Mouse (Mus musculus) midbrain, embryonic 11.5 days (tissue): ENCODE measurements around the gene Mcidas. TPM values are rescaled to one million over a fixed set of nuclear protein-coding genes. Genes with fewer than 3 reads are reported as not detected.

Experiments
- ATAC-seq: fragments of 200-750 bp; cut with Nextera tagmentation; 2 replicates; pipeline ENCODE4 v1.8.0; 2017; ENCODE audit warnings: moderate TSS enrichment, moderate library complexity; ENCODE audit not compliant: low FRiP score
- DNase-seq: peaks from one replicate; pipeline ENCODE4 v3.0.0; 2015; ENCODE audit warnings: low spot score; ENCODE audit errors: missing footprints
- H3K27ac ChIP-seq: fragments of 300-500 bp; sonication (generic); 2 replicates; pipeline ENCODE4 v1.5.1; 2014; ENCODE audit warnings: low read depth, low read length
- H3K27me3 ChIP-seq: fragments of 300-500 bp; sonication (generic); 2 replicates; pipeline ENCODE4 v1.6.1; 2014; ENCODE audit warnings: mild to moderate bottlenecking, low read length, moderate library complexity, mixed read lengths; ENCODE audit not compliant: control insufficient read depth, insufficient read depth
- H3K36me3 ChIP-seq: fragments of 300-500 bp; sonication (generic); 2 replicates; pipeline ENCODE4 v1.6.1; 2014; ENCODE audit warnings: mild to moderate bottlenecking, low read length, moderate library complexity, mixed read lengths; ENCODE audit not compliant: control insufficient read depth, insufficient read depth
- H3K4me1 ChIP-seq: fragments of 300-500 bp; sonication (generic); 2 replicates; pipeline ENCODE4 v1.6.1; 2014; ENCODE audit warnings: low read length; ENCODE audit not compliant: control insufficient read depth, insufficient read depth
- H3K4me2 ChIP-seq: fragments of 300-500 bp; sonication (generic); 2 replicates; pipeline ENCODE4 v1.6.1; 2014; ENCODE audit warnings: mild to moderate bottlenecking, moderate library complexity
- H3K4me3 ChIP-seq: fragments of 300-500 bp; sonication (generic); 2 replicates; pipeline ENCODE4 v1.5.1; 2014; ENCODE audit warnings: low read depth, low read length
- H3K9ac ChIP-seq: fragments of 300-500 bp; sonication (generic); 2 replicates; pipeline ENCODE4 v1.6.1; 2014; ENCODE audit warnings: low read length
- H3K9me3 ChIP-seq: fragments of 300-500 bp; sonication (generic); 2 replicates; pipeline ENCODE4 v1.6.1; 2016; ENCODE audit warnings: low read length; ENCODE audit not compliant: control insufficient read depth
- WGBS: fragments of 180-500 bp; shearing (Covaris S2); extraction: QIAGEN DNeasy Blood & Tissue Kit; methylation state at CpG from one replicate; pipeline ENCODE4 v1.1.7; 2014; 5-methylcytosine and 5-hydroxymethylcytosine counted together
- polyA plus RNA-seq: library from polyadenylated mRNA; unstranded; fragments of >200 nt; fragmentation: Nextera tagmentation; extraction: Ambion mirVana; gene quantifications from 2 replicates; pipeline ENCODE4 v1.2.1, GENCODE M21; 2014

Gene Mcidas
- polyA plus RNA-seq, 1 experiment from 2014 or later, result 0.12 TPM

DNA sequence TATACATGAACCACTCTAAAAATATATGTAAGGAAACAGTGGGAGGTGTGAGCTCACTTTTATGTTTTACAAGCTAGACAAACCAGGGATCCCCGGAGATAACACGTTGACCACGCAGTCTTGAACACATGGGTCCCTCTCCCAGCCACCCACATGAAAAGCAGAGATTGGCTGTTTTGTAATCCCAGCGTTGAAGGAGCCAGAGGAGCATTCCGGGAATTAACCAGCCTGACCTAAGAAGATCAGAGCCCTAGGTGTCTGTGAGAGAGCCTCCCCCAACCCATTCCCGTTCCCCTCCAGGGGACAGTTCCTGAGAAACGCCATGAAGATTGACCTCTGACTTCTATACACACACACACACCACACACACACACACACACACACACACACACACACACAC is 37.7 kb downstream of the Mcidas start:
- Histone ChIP-seq H3K27me3 (peaks cover 32% of the 10 kb centered on the region), H3K4me2 (peak overlapping the region; percentile 90), H3K9me3 (no peaks in the 10 kb centered on the region), H3K4me1 (peaks cover 6% of the 10 kb centered on the region; the same call in 1 of the 2 replicates), H3K36me3 (no peaks in the 10 kb centered on the region), H3K9ac (peak overlapping the region; percentile 76; the same call in 1 of the 2 replicates), H3K4me3 (peak overlapping the region; percentile 43), H3K27ac (no peak overlapping the region)
- WGBS, result 3% methylated on average over 7 of the region's 7 CpGs
- peak; percentile 18 for ATAC-seq
- DNase-seq, result peak; percentile 95

GRCm38 (mm10) chr13:113031792-113032571 is 38.3 kb downstream of the Mcidas start:
- Histone ChIP-seq H3K4me2 (peak overlapping the region; percentile 90), H3K27me3 (peaks cover 32% of the 10 kb centered on the region), H3K27ac (no peak overlapping the region), H3K4me3 (peak overlapping the region; percentile 43), H3K9ac (peak overlapping the region; percentile 76), H3K36me3 (no peaks in the 10 kb centered on the region), H3K9me3 (no peaks in the 10 kb centered on the region), H3K4me1 (peaks cover 6% of the 10 kb centered on the region; the same call in 1 of the 2 replicates)
- 1% methylated on average over 40 of the region's 40 CpGs for WGBS
- peak; percentile 74 for ATAC-seq
- DNase-seq, result peak; percentile 98

GRCm38 (mm10) chr13:113032831-113033230 is 39.2 kb downstream of the Mcidas start:
- DNase-seq (peak; percentile 88), ATAC-seq (no peak)
- no peak overlapping the region for H3K4me2 ChIP-seq
- H3K27me3 ChIP-seq, result peaks cover 32% of the 10 kb centered on the region
- H3K36me3 ChIP-seq, result no peaks in the 10 kb centered on the region
- no peak overlapping the region for H3K4me3 ChIP-seq
- H3K9ac ChIP-seq, result no peak overlapping the region
- no peak overlapping the region for H3K27ac ChIP-seq
- no peaks in the 10 kb centered on the region for H3K9me3 ChIP-seq
- peaks cover 6% of the 10 kb centered on the region; the same call in 1 of the 2 replicates for H3K4me1 ChIP-seq

GRCm38 (mm10) chr13:113034271-113034886 is 40.7 kb downstream of the Mcidas start:
- Histone ChIP-seq H3K27me3 (peaks cover 32% of the 10 kb centered on the region), H3K4me1 (peaks cover 6% of the 10 kb centered on the region; the same call in 1 of the 2 replicates), H3K36me3 (no peaks in the 10 kb centered on the region), H3K4me2 (peak overlapping the region; percentile 78), H3K9me3 (no peaks in the 10 kb centered on the region), H3K4me3 (peak overlapping the region; percentile 49), H3K9ac (peak overlapping the region; percentile 10; the same call in 1 of the 2 replicates), H3K27ac (no peak overlapping the region)
- ATAC-seq (no peak), DNase-seq (peak; percentile 97)
- 2% methylated on average over 11 of the region's 11 CpGs for WGBS

GRCm38 (mm10) chr13:113034950-113035421 is 41.3 kb downstream of the Mcidas start, which contains the start of gene Cdc20b:
Cdc20b (plus strand) TSS chr13:113035111.
- Histone ChIP-seq H3K9me3 (no peaks in the 10 kb centered on the region), H3K27ac (no peak within 1 kb of the TSS), H3K9ac (peak within 1 kb of the TSS; percentile 10; the same call in 1 of the 2 replicates), H3K27me3 (peaks cover 32% of the 10 kb centered on the region), H3K4me2 (peak within 1 kb of the TSS; percentile 78), H3K4me1 (peaks cover 6% of the 10 kb centered on the region; the same call in 1 of the 2 replicates), H3K4me3 (peak within 1 kb of the TSS; percentile 49), H3K36me3 (no peaks in the 10 kb centered on the region)
- peak; percentile 28; the same call in 1 of the 2 replicates for ATAC-seq
- peak; percentile 97 for DNase-seq
- under 1% methylated on average over 46 of the region's 46 CpGs for WGBS

GRCm38 (mm10) chr13:113035852-113036251 is 42.2 kb downstream of the Mcidas start:
- Histone ChIP-seq H3K4me1 (peaks cover 6% of the 10 kb centered on the region; the same call in 1 of the 2 replicates), H3K4me3 (peak overlapping the region; percentile 49), H3K9me3 (no peaks in the 10 kb centered on the region), H3K27me3 (peaks cover 32% of the 10 kb centered on the region), H3K4me2 (peak overlapping the region; percentile 78), H3K36me3 (no peaks in the 10 kb centered on the region), H3K27ac (no peak overlapping the region), H3K9ac (no peak overlapping the region)
- whole genome bisulfite sequencing, result 0% methylated on average over 4 of the region's 4 CpGs
- peak; percentile 97 for DNase-seq
- peak; percentile 78 for ATAC-seq

GRCm38 (mm10) chr13:113044876-113045275 is 51.2 kb downstream of the Mcidas start:
- Histone ChIP-seq H3K4me1 (peaks cover 4% of the 10 kb centered on the region), H3K9ac (no peak overlapping the region), H3K9me3 (no peaks in the 10 kb centered on the region), H3K4me2 (peak overlapping the region; percentile 47), H3K4me3 (peak overlapping the region; percentile 45), H3K27me3 (no peaks in the 10 kb centered on the region), H3K36me3 (peaks cover 5% of the 10 kb centered on the region; the same call in 1 of the 2 replicates), H3K27ac (no peak overlapping the region)
- DNase-seq (no peak), ATAC-seq (no peak)
- 80% methylated on average over 3 of the region's 3 CpGs for WGBS

GRCm38 (mm10) chr13:113045458-113046110 is 51.9 kb downstream of the Mcidas start:
- peak; percentile 90 for DNase-seq
- peaks cover 5% of the 10 kb centered on the region; the same call in 1 of the 2 replicates for H3K36me3 ChIP-seq
- H3K4me1 ChIP-seq, result peaks cover 4% of the 10 kb centered on the region
- 27% methylated on average over 18 of the region's 18 CpGs for WGBS
- H3K27ac ChIP-seq, result no peak overlapping the region
- no peak for ATAC-seq
- peak overlapping the region; percentile 60 for H3K9ac ChIP-seq
- peak overlapping the region; percentile 47 for H3K4me2 ChIP-seq
- H3K4me3 ChIP-seq, result peak overlapping the region; percentile 45
- H3K9me3 ChIP-seq, result no peaks in the 10 kb centered on the region
- H3K27me3 ChIP-seq, result no peaks in the 10 kb centered on the region
